Mouse (Mus musculus) brain, adult 2 months (tissue): Measurements from ENCODE around the gene Slc9a3.

Experiments used
- DNase-seq: peaks from one replicate; pipeline ENCODE4 v3.0.0; 2011; ENCODE audit warnings: low read depth, low spot score

Gene Slc9a3

DNA sequence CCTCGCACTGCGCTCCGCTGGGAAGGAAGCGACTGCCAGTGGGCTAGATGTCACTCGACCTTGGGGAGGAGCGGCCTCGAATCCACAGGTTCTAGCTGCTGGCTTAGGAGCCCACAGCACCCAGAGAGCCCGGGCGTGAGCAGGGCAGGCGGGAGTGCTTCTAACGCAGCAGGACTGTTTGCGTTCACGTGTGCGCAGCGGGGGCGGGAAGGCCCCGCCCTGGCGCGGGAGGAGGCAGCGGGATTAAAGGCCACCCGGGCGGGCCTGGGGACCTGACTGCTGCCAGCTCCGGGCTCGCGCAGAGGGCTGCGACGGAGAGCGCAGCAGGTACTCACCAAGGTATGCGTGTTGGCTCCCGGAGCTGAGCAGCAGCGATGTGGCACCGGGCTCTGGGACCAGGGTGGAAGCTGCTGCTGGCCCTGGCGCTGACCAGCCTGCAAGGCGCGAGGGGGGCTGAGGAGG is at the start of gene Slc9a3:
TSS of gene Slc9a3 (plus strand) at position 317 of the 462 bp plus-strand sequence.
- DNase-seq: peak; percentile 24

DNA sequence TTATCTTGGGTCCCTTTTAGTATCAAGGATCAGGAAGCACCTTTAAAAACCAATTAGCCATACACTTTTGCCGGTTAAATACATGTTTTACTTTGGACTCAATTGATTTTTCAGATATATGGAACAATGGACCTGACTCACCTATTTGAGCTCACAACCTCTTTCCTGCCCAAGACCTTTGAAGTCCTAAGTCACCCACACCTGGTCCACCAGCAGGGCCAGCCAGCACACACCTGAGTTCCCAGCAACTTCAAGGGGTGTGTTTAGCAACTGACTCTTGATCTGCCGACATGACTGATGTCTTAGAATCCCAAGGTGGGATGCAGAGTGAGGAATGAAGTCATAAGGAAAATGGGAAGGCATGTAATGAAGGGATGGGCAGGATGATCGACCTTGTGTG is 49.5 kb upstream of the Slc9a3 start:
- DNase-seq: no peak

DNA sequence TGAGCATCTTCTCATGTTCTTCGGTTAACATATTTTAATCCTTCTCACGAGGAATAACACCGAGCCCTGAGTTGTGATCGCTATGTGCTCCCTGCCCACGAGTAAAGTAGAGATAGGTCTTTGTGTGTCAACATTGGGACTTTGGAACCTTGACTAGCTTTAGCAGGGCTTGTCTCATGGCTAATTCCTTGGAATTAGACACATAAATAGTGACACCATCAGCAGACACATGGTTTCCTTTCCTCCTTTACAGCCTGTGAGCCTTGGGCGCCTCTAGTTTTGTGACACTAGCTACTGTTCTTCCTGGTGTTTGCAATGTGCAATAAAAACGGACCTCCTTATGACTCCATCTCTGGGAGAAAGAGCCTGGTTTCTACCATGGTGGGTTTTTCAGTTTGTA is 47.9 kb upstream of the Slc9a3 start:
- DNase-seq: no peak

DNA sequence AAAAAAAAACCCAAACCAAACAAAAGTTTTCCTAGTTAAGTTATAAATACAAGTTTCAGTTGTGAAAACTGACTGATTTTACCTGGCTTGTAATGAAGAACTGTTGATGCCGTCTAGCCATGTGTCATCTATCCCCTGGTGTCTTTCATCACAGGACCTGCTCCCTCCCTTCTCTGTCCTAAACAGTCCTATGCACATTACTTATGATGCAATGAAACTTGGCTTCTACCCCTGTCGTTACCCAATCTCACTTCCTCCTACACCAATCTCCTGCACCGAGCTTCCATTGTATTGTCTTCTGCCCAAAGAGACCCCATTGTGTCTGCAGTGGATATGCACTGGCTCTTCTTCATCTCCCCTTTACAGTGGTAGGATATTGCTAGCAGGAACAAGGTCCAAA is 31.0 kb upstream of the Slc9a3 start:
- DNase-seq: no peak

DNA sequence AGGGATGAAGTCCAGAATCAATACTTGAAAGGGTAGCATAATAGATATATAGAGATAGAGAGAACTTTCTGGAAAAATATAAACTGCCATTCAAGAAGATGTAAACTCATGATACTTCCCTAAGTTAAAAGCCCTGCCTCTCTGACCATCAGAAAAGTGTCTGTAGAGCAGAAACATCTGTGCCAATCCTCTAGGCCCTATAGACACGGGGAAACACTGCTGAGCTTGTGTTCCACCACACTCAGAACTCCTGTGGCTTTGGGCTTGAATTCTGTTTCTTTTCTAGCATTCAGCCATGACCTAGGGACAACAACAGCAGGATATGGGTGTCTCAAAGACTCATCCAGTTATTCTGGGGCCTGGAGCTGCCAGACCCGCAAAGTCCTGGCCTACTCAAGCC is 25.3 kb upstream of the Slc9a3 start:
- DNase-seq: no peak

DNA sequence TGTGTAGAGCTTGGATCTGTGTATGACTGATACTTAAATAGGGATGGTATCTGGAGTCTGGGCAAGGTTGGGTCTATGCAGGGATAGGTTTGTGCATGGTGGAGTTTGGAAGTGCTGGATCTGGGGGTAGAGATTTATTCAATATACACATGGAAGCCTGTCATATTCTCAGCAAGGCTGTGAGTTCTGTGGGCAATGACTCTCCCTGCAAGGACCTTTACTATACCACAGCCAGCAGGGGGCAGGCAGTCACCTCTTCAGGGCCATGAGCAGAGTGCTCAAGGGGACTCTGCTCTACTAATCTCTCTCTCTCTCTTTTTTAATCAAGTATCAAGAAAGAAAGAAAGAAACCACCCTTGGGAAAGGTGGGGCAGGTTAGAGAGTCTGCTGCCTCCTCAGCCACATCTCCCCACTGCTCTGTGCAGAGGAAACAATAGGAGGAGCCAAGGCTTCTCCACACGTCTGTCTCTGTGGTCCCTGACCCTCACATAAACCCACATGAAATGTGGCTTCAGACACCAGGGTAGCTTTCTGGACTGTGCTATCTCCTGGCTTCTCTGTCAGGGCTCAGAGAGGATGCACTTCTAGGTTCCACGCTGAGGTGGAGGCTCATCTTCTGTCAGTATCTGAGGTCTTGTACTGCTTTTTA is 24.4 kb upstream of the Slc9a3 start:
- DNase-seq: peak; percentile 84

DNA sequence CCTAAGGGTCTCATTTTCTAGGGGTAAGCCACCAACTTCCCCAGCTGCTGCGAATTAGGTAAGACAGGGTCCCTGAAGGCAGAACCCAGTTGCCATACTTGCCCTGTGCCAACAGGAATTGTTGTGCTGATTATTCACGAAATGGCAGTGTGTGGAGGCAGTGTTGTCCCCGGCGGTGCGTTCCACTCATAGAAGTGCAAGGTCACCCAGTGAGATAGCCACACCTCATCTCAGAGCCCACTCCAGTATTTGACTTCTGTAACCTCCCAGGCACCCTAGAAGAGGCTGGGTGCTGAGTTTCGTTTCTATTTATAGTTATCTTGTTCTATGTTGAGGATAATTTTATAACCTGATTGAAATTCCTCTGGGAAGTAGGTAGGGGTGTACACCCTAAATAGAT is 22.3 kb upstream of the Slc9a3 start:
- no peak for DNase-seq

DNA sequence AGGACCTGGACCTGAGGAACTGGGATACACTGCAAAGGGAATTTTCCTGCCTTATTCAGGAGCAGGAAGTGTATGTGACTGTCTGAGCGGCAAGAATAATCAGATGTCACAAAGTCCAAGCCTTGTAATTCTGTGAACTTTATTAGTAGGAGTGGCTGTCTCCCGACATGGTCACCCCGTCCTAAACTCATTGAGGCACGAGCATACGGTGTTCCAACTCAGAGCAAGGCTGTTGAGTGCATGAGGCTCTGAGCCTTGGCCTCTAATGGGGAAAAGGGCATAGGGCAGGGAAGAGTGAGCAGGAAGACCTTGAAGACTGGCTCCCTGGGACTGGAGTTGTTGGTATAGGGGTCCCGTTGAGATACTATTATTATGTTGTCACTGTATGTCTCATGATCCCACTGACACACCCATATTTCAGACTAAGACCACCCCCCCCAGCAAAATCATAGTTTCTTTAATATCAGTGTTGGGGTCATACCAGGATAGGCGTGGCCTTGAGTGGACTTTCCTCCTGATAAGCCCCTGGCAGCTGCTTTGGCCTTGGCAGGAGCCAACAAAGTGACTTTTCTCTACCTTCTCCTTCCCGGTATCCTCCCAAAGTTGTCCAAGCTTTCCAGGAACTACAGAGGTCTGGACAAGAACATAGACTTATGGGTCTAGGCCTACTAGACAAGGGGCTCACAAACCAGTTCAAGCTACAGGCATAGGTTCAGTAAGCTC is 19.0 kb upstream of the Slc9a3 start:
- DNase-seq: no peak

DNA sequence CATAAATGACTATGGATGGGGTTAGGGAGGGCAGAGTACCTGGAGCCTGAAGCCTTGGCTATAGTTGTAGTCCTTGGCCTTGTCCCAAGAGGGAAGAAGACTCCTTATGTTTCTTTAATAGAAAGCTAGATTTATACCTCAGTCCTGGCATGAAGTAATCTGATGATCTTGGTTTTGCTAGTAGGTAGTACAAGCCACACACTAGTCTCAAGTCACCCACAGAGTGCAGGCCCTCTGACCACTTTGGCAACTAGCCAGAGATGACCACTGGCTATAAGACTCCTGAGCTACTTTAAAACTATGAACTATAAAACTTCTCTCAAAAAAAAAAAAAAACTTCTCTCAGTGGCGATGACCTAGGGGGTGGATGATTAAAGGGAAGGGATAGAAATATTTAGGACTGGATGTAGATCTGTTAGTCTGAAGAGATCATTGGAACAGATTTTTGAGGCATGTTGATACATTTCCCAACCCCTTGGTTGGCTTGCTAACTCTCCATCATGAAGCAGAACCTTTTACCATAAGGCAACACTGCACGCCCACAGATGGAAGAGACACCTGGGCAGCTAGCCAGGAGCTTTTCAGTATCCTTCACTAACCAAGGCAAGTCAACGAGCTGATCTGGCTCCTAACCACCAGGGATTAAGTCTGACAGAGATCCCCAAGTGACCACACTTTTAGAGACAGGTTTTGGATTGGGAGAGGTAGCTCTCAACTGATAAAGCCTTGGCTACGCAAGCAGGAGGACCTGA is 18.2 kb upstream of the Slc9a3 start:
- DNase-seq: peak; percentile 76

DNA sequence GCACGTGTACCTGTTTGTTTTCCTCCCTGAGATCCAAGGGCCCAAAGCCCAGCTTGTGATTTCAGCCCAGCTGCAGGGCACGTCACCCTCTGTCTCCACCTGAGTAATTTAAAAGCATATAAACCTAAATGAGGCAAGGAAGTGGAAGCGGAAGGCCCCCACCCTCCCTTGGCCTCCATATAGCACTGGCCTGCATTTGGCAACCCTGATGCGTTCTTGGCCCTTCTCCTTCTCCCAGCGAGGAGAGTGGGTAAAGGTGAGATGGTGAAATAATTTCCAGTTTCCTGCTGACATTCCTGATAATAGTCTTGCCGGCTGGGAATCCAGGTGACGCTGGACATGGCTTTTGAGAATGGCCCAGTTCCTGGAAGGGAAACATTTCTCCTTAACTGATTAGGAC is 16.8 kb upstream of the Slc9a3 start:
- DNase-seq: no peak

DNA sequence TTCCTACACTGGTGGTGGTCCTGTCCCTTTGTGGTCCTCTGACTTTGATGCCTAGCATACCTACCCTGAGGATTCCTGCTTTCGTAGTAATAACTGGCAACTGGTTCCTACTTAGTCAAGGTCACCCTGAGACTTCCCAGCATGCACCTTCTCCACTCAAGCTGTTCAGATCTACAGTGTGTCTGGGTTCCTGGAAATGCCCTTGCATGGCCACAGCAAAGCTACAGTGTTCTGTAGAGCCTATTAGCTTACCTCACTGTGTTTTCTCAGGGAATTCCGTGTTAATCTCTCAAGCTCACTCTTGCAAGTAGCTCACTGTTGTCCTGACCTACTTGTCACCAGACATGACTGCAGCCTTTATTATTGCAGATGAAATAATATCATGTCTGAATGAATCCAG is 13.8 kb upstream of the Slc9a3 start:
- DNase-seq: no peak

DNA sequence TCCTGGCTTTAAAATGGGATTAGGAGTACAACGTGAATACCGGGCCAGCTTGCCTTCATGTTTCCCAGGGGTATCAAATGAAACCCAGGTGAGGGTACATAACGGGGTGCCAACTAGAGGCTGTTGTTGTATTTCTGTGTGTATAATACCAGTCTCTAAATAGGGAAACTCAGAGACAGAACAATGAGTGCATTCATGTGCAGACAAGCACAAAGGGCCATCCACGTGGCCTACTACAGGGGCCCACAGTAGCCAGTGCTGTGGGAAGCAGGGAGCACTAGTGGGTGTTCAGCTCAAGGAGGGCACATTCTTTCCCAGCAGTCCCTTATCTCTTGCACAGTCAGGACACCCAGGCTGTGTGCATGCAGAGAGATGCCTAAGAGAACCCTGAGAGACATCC is 8.7 kb upstream of the Slc9a3 start:
- peak; percentile 72 for DNase-seq

DNA sequence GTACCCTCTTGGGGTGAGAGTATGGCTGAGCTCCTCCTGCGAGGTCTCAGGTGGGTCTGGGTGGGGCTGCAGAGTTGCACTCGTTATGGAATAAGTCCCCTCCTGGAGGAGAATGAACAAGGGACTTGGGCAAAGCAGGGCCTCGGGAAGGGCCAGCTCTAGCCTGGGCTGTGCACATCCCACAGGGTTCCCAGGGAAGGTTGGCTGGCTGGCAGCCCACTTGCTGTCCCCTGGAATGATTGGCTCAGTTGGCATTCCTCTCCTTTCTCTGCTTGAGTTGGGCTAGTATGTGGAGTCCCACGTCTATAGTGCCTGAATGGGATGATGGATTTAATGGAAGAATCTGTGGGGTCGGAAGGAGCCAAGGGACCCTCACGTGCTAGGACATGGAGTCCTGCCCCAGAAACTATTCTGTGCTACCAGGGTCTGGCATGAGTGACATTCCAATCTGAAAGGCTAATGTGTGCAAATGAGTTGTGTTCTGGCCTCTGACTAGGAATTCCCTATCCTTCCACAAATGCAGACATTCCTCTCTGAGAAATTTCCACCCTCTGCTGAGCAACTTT is 7.5 kb upstream of the Slc9a3 start:
- DNase-seq: no peak

DNA sequence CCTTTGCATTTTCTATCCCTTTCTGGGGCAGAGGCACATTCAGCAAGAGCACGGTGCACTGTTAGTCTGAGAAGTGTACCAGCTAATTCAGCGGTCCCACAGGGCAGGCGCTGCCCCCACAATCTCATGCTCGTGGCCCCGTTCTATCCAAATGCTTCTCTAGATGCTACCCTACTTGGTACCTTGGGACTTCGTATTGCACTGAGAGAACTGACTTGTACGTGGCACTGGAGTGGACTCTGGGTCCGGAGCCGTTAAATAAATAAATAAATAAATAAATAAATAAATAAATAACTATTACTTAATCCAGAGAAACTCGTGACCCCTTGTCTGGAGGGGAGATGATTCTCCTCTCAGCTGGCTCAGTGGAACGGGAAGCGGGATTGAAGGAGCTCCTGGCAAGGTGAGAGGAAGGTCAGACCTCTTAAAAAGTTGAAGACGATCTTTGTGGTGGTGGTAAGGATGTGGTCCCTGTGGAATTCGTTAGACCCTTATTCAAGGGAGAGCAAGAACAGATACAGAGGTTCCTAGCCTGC is 606 bp downstream of the Slc9a3 start:
- no peak for DNase-seq

DNA sequence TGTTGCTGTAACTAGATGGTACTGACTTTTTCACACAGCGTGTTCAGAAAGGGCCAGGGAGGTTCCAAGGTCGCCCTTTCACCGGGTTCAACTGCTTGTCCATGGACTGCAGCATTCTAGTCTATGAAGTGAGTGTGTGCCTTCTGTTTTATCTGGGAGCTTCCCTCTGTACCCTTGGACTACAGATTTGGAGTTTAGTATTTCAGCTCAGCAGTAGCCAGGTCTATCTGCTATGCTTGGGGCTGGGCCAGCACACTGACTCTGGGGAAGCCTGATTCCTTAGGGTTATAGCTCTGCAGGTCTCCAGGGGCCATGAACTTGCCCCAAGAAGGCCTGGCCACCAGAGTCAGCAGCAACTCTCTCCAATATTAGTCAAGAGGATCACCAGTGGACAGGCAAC is 1.4 kb downstream of the Slc9a3 start:
- no peak for DNase-seq

DNA sequence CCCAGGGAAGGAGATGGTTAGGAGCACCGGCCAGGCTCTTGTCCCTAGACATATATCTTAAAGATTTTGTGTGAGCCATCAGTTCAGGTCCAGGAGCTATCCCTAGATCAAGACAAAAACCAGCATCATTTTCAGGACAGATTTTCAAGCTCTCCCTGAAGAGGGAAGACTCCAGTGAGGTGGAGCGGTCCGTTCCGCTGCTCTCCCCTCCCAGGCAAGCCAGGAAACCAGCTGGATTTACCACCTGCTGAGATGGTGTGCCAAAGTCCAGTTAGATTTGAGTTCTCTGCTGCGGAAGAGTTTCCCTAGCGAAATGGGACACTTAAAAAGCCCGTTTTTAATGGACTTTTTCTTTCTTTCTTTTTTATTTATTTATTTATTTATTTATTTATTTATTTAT is 6.3 kb downstream of the Slc9a3 start:
- no peak for DNase-seq

DNA sequence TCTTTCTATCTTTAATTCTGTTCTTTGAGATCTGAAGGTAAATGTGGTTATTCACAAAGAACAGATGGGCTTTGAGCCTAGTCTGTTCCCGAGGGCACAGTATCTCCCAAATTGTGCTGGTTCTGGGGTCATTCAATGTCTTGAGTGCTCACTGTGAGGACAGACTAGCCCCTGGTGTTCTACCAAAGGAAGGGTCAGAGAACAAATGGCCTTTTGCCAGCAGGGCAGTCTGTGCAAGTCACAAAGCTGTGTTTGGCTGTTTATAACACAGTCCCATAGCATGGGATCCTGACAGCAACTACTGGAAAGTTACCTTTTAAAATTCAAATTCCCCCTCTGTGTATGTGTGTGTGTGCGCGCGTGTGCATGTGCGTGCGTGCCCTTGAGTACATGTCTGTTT is 8.7 kb downstream of the Slc9a3 start:
- no peak for DNase-seq

DNA sequence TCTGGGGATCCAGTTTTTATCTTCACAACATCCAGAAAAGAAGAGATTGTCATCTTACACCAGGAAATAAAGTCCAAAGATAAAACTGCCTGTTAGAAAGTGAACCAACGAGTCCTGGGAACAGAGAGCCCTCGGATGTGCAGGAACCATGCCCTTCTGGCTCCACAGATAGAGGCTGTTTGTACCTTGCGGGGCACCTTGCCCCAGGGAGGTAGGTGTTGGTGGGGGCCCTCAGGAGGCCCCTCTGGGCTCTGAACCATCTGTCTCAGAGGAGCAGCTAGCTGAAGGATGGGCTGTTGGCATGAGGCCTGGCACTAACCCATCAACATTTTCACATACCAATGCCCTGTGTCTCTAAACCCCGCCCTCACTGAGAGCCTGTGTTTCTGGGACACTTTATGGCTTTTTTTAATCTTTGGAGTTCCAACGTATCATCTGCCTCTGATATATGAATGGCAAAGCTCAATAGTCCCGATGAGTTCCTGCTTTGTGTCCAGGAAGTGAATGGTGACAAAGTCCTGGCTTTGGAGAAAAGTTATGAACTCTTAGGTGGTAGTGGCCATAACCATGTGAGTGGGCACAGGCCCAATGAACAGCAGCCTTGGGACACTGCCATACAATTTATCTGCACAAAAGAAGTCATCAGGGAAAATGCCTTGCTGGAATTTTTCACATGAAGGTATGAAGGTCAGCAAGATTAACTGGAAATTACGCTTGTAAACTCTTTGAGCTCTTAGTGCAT is 17.8 kb downstream of the Slc9a3 start:
- no peak for DNase-seq

DNA sequence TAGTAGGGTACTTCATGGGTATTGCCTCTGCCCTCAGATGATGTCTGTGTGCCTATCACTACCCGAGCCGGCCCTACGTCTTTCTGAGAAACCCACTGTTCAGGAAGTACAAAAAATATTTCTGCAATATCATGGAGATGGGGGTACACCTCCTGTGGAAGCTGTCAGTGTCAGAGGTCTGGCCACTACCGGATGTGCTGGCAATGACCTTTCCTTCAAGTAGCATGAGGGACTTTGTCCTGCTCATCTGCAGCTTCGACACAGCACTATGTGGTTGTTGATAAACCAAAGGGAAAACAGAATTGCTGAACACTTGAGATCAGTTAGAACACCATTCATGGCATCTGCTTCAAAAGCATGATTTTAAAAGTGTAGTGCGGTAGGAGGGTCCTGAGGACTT is 19.5 kb downstream of the Slc9a3 start:
- DNase-seq: no peak

DNA sequence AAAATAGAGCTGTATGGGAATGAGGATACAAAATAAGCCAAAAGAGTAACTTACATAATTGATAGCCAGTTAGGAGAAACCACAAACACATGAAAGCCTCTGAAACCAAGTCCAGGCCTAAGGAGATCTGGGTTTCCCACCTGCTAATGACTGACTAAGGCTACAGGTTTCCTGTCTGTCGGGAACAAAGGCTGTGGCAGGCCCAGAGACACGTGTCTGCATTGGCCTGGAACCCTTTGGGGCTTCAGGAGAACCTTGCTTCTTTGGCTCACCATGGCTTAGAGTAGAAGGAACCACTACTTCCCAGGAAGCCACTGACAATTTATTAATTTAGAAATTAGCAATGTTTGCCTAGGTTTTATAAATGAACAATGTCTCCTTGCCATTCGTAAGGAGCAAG is 22.0 kb downstream of the Slc9a3 start:
- no peak for DNase-seq

DNA sequence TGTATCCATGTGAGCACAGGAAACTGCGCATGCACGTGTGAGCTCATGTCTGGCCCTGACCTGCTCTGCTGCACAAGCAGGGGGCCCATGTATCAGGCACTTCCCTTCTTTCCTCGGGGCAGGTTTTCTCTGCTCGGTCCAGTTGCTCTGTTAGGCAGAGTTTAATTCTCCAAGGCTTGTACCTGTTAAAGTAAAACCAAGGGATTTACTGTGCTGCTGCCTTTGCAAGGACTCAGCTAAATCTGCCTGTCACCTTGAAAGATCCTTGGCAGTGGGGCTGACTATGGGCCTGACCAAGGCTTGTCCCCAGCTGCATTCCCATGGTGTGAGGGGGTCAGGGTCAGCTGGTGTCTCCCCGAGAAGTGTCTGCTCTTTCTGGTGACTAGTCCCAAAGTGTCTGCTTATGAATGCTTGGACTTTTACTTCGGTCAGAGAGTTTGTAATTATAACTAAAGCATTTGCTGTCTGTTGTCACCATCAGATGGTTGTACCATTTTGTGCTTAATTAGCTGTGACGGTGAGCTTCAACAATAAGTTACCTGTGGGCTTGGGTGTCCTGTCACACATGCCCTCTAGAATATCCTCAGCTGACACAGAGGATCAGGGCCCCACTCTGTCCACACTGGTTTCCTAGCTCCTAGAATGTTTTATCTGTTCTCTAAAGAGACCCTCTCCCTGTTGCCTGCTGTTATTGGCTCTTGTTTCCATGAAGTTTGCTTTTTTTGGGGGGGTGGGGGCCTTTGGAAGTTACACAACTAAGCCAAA is 23.0 kb downstream of the Slc9a3 start:
- no peak for DNase-seq
